Mouse (Mus musculus) stomach, embryonic 15.5 days (tissue): ENCODE measurements around the gene Col5a1. TPM values are rescaled to one million over a fixed set of nuclear protein-coding genes. Genes with fewer than 3 reads are reported as not detected.

Experiments
- ATAC-seq: fragments of 200-750 bp; cut with Nextera tagmentation; 2 replicates; pipeline ENCODE4 v1.8.0; 2017; ENCODE audit warnings: low read depth, moderate number of reproducible peaks, moderate TSS enrichment; ENCODE audit not compliant: insufficient read depth, low FRiP score
- H3K27ac ChIP-seq: fragments of 300-500 bp; sonication (generic); 2 replicates; pipeline ENCODE4 v1.5.1; 2015; ENCODE audit warnings: mild to moderate bottlenecking, inconsistent platforms
- H3K27me3 ChIP-seq: fragments of 300-500 bp; sonication (generic); replicated peaks from 2 replicates; pipeline ENCODE4 v1.6.1; 2015; ENCODE audit warnings: inconsistent platforms
- H3K36me3 ChIP-seq: fragments of 300-500 bp; sonication (generic); 2 replicates; pipeline ENCODE4 v1.6.1; 2015; ENCODE audit warnings: inconsistent platforms
- H3K4me1 ChIP-seq: fragments of 300-500 bp; sonication (generic); 2 replicates; pipeline ENCODE4 v1.6.1; 2015; ENCODE audit warnings: inconsistent platforms
- H3K4me2 ChIP-seq: fragments of 300-500 bp; sonication (generic); 2 replicates; pipeline ENCODE4 v1.6.1; 2015; ENCODE audit warnings: mild to moderate bottlenecking, inconsistent platforms
- H3K4me3 ChIP-seq: fragments of 300-500 bp; sonication (generic); replicated peaks from 2 replicates; pipeline ENCODE4 v1.5.1; 2015; ENCODE audit warnings: inconsistent platforms
- H3K9ac ChIP-seq: fragments of 300-500 bp; sonication (generic); 2 replicates; pipeline ENCODE4 v1.6.1; 2015; ENCODE audit warnings: inconsistent platforms
- H3K9me3 ChIP-seq: fragments of 300-500 bp; sonication (generic); 2 replicates; pipeline ENCODE4 v1.6.1; 2016; ENCODE audit warnings: inconsistent platforms
- WGBS: fragments of 180-500 bp; shearing (Covaris S2); methylation state at CpG from one replicate; pipeline ENCODE4 v1.1.7; 2015; 5-methylcytosine and 5-hydroxymethylcytosine counted together
- polyA plus RNA-seq: library from polyadenylated mRNA; unstranded; fragments of >200 nt; fragmentation: Nextera tagmentation; extraction: Ambion mirVana; gene quantifications from 2 replicates; pipeline ENCODE4 v1.2.1, GENCODE M21; 2015

The Col5a1 gene
- polyA plus RNA-seq, 1 experiment from 2014 or later, result 136 TPM

- Histone ChIP-seq H3K4me3 (peak overlapping the region; percentile 79), H3K9me3 (no peaks in the 10 kb centered on the region), H3K27ac (peak overlapping the region; percentile 96), H3K9ac (peak overlapping the region; percentile 83), H3K36me3 (no peaks in the 10 kb centered on the region), H3K4me2 (peak overlapping the region; percentile 89), H3K27me3 (peaks cover 4% of the 10 kb centered on the region; the same call in 1 of the 2 replicates), H3K4me1 (peaks cover 41% of the 10 kb centered on the region)
- WGBS, result under 1% methylated on average over 67 of the region's 67 CpGs
- no peak for ATAC-seq
These were observed 609 bp downstream of the Col5a1 start for GRCm38 (mm10) chr2:27886608-27887460.

- H3K27me3 ChIP-seq, result peaks cover 4% of the 10 kb centered on the region; the same call in 1 of the 2 replicates
- H3K9me3 ChIP-seq, result no peaks in the 10 kb centered on the region
- no peaks in the 10 kb centered on the region for H3K36me3 ChIP-seq
- H3K4me3 ChIP-seq, result peak overlapping the region; percentile 79
- peak overlapping the region; percentile 89 for H3K4me2 ChIP-seq
- H3K9ac ChIP-seq, result peak overlapping the region; percentile 83
- peak overlapping the region; percentile 96 for H3K27ac ChIP-seq
- 20% methylated on average over 11 of the region's 11 CpGs for WGBS
- ATAC-seq, result no peak
- H3K4me1 ChIP-seq, result peaks cover 41% of the 10 kb centered on the region
These were observed 1.4 kb downstream of the Col5a1 start for GRCm38 (mm10) chr2:27887461-27888264.

- WGBS, result 9% methylated on average over 10 of the region's 10 CpGs
- H3K36me3 ChIP-seq, result no peaks in the 10 kb centered on the region
- H3K27me3 ChIP-seq, result peaks cover 4% of the 10 kb centered on the region; the same call in 1 of the 2 replicates
- H3K4me2 ChIP-seq, result peak overlapping the region; percentile 89
- ATAC-seq, result no peak
- peak overlapping the region; percentile 83; the same call in 1 of the 2 replicates for H3K9ac ChIP-seq
- H3K9me3 ChIP-seq, result no peaks in the 10 kb centered on the region
- peaks cover 43% of the 10 kb centered on the region for H3K4me1 ChIP-seq
- peak overlapping the region; percentile 96 for H3K27ac ChIP-seq
- H3K4me3 ChIP-seq, result peak overlapping the region; percentile 79
These were observed 2.6 kb downstream of the Col5a1 start for GRCm38 (mm10) chr2:27888603-27889545.

GRCm38 (mm10) chr2:27891922-27892541, 5.8 kb downstream of the Col5a1 start:
- no peak for ATAC-seq

GRCm38 (mm10) chr2:27893015-27893414, 6.8 kb downstream of the Col5a1 start:
- H3K27me3 ChIP-seq, result no peaks in the 10 kb centered on the region; the same call in 1 of the 2 replicates
- no peaks in the 10 kb centered on the region for H3K36me3 ChIP-seq
- no peaks in the 10 kb centered on the region for H3K9me3 ChIP-seq
- no peak for ATAC-seq
- no peak overlapping the region for H3K4me3 ChIP-seq
- no peak overlapping the region for H3K27ac ChIP-seq
- 96% methylated on average over 12 of the region's 12 CpGs for WGBS
- peaks cover 39% of the 10 kb centered on the region for H3K4me1 ChIP-seq
- H3K9ac ChIP-seq, result no peak overlapping the region
- no peak overlapping the region for H3K4me2 ChIP-seq

More at GRCm38 (mm10) chr2:27891922-27892541, 5.8 kb downstream of the Col5a1 start:
- Histone ChIP-seq H3K4me1 (peaks cover 39% of the 10 kb centered on the region), H3K36me3 (no peaks in the 10 kb centered on the region), H3K27me3 (peaks cover 4% of the 10 kb centered on the region; the same call in 1 of the 2 replicates), H3K9ac (no peak overlapping the region), H3K4me3 (no peak overlapping the region), H3K9me3 (no peaks in the 10 kb centered on the region), H3K27ac (no peak overlapping the region), H3K4me2 (no peak overlapping the region)
- 84% methylated on average over 7 of the region's 7 CpGs for WGBS

GRCm38 (mm10) chr2:27894986-27895385, 8.8 kb downstream of the Col5a1 start:
- ATAC-seq, result no peak
- peaks cover 38% of the 10 kb centered on the region for H3K4me1 ChIP-seq
- H3K4me3 ChIP-seq, result no peak overlapping the region
- no peak overlapping the region for H3K4me2 ChIP-seq
- H3K36me3 ChIP-seq, result no peaks in the 10 kb centered on the region
- H3K27ac ChIP-seq, result no peak overlapping the region
- no peaks in the 10 kb centered on the region for H3K9me3 ChIP-seq
- H3K27me3 ChIP-seq, result no peaks in the 10 kb centered on the region
- H3K9ac ChIP-seq, result no peak overlapping the region
- 85% methylated on average over 5 of the region's 5 CpGs for WGBS

DNA sequence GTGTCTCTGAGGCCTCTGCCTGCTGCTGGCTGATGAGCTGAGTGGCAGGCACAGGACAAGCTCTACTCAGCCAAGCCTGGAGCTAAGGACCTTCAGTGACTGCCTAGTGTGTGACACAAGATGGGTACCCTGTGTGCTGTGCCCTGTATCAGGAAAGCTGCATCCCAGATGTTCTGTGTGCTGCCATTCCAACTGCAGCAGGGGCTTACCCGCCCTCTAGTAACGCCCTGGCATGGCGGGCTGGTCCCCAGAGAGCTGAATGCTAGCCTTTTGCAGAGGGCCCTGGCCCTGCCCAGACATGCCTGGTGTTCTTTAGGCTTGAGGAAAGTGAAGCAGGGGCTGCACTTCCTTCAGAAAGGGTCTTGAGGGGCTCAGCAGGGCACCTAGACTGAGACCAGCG, 9.4 kb downstream of the Col5a1 start:
- WGBS, result 74% methylated on average over 4 of the region's 4 CpGs
- no peak for ATAC-seq
- Histone ChIP-seq H3K4me2 (no peak overlapping the region), H3K27me3 (no peaks in the 10 kb centered on the region), H3K9me3 (no peaks in the 10 kb centered on the region), H3K27ac (no peak overlapping the region), H3K9ac (no peak overlapping the region), H3K4me3 (no peak overlapping the region), H3K36me3 (no peaks in the 10 kb centered on the region), H3K4me1 (peaks cover 37% of the 10 kb centered on the region)

- Histone ChIP-seq H3K9me3 (no peaks in the 10 kb centered on the region), H3K4me2 (no peak overlapping the region), H3K27me3 (no peaks in the 10 kb centered on the region), H3K36me3 (no peaks in the 10 kb centered on the region), H3K9ac (no peak overlapping the region), H3K4me3 (no peak overlapping the region), H3K4me1 (peaks cover 46% of the 10 kb centered on the region), H3K27ac (peak overlapping the region; percentile 16; the same call in 1 of the 2 replicates)
- no peak for ATAC-seq
- 38% methylated on average over 6 of the region's 6 CpGs for WGBS
These were observed 10.9 kb downstream of the Col5a1 start for GRCm38 (mm10) chr2:27897161-27897560.

- Histone ChIP-seq H3K4me3 (no peak overlapping the region), H3K27me3 (no peaks in the 10 kb centered on the region), H3K9ac (no peak overlapping the region), H3K4me1 (peaks cover 36% of the 10 kb centered on the region), H3K36me3 (no peaks in the 10 kb centered on the region), H3K9me3 (no peaks in the 10 kb centered on the region), H3K27ac (no peak overlapping the region), H3K4me2 (no peak overlapping the region)
- 58% methylated on average over 3 of the region's 3 CpGs for WGBS
- no peak for ATAC-seq
These were observed 13.7 kb downstream of the Col5a1 start for GRCm38 (mm10) chr2:27899894-27900293.

- 58% methylated on average over 2 of the region's 2 CpGs for WGBS
- Histone ChIP-seq H3K4me1 (peaks cover 34% of the 10 kb centered on the region; the same call in 1 of the 2 replicates), H3K27me3 (no peaks in the 10 kb centered on the region), H3K9me3 (no peaks in the 10 kb centered on the region), H3K4me3 (no peak overlapping the region), H3K4me2 (no peak overlapping the region), H3K27ac (0 out of 2 replicates have a peak overlapping the region, but pooled peaks have one; percentile 1), H3K9ac (no peak overlapping the region), H3K36me3 (no peaks in the 10 kb centered on the region)
- ATAC-seq, result no peak
These were observed 14.9 kb downstream of the Col5a1 start for GRCm38 (mm10) chr2:27901076-27901475.
